In the genomic region with DNA sequence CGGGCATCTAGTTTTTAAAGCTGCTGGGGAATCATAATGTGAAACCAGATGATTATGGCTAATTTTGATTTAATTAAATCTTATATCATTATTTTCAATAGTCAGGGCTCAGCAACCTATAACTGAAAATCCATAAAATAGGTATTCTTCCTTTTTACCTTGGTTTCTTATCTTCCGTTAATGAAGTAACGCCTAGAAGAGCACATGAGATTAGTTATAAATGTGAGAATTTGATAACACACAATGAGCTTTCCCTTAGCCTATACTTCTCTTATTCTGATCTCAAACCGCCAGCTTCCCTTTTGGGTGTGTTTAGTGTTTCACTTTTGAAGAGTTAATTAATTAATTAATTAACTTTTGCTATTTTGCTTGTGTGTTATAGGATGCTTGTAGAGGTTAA, we compare ENCODE assay signal across 35 mouse cellular contexts.
"Had no signal": no experiment of that assay in that cellular context is flagged by ENCODE, and none has a peak within 500 bp of the region (broad histone marks: within the 10 kb centered on the region; RNA-seq: fewer than 3 reads in every experiment).

No protein-coding gene starts in this region.

- H3K4me3 ChIP-seq: heart, embryonic 10.5 days; heart, embryonic 12.5 days; heart, embryonic 13.5 days; heart, embryonic 15.5 days; hindbrain, embryonic 10.5 days; hindbrain, embryonic 12.5 days; hindbrain, embryonic 13.5 days; hindbrain, embryonic 15.5 days; intestine, embryonic 15.5 days; kidney, embryonic 15.5 days; layer of hippocampus, adult 2 months; left cerebral cortex, adult 2 months had no signal

- ATAC-seq: hindbrain, embryonic 16.5 days; hindbrain, postnatal 0 days; inflammation-experienced regulatory T-cells, adult 6 months; intestine, embryonic 15.5 days; intestine, embryonic 16.5 days; intestine, postnatal 0 days had no signal

- H3K9me3 ChIP-seq: heart, embryonic 10.5 days; heart, embryonic 12.5 days; heart, embryonic 13.5 days; heart, embryonic 15.5 days; hindbrain, embryonic 10.5 days; hindbrain, embryonic 12.5 days; hindbrain, embryonic 13.5 days; hindbrain, embryonic 15.5 days; intestine, embryonic 15.5 days; kidney, embryonic 15.5 days had no signal

- H3K9ac ChIP-seq: heart, embryonic 12.5 days; heart, embryonic 13.5 days; heart, embryonic 15.5 days; hindbrain, embryonic 12.5 days; hindbrain, embryonic 13.5 days; hindbrain, embryonic 14.5 days; hindbrain, embryonic 15.5 days; intestine, embryonic 15.5 days; kidney, embryonic 15.5 days had no signal

- DNase-seq: heart, postnatal 14 days; heart, postnatal 36 days; heart, postnatal 4 days; kidney, adult 11 months; kidney, adult 18-20 months; kidney, adult 2 months; kidney, adult 8-10 months; kidney, adult 9 months; kidney, postnatal 10 days; kidney, postnatal 14 days; kidney, postnatal 25 days; kidney, postnatal 36 days; kidney, postnatal 4 days; layer of hippocampus, adult 9-11 months; layer of hippocampus, postnatal 36 days had no signal

- H3K4me2 ChIP-seq: heart, embryonic 11.5 days; heart, embryonic 12.5 days; heart, embryonic 13.5 days; heart, embryonic 15.5 days; hindbrain, embryonic 12.5 days; hindbrain, embryonic 13.5 days; hindbrain, embryonic 14.5 days; hindbrain, embryonic 15.5 days; intestine, embryonic 15.5 days; kidney, embryonic 15.5 days had no signal

- H3K27me3 ChIP-seq: heart, embryonic 12.5 days; heart, embryonic 13.5 days; heart, embryonic 15.5 days; hindbrain, embryonic 12.5 days; hindbrain, embryonic 13.5 days; hindbrain, embryonic 15.5 days; intestine, embryonic 15.5 days; kidney, embryonic 15.5 days had no signal

- H3K36me3 ChIP-seq: heart, embryonic 10.5 days; heart, embryonic 12.5 days; heart, embryonic 13.5 days; heart, embryonic 15.5 days; hindbrain, embryonic 10.5 days; hindbrain, embryonic 12.5 days; hindbrain, embryonic 13.5 days; hindbrain, embryonic 15.5 days; intestine, embryonic 15.5 days; kidney, embryonic 15.5 days had no signal

- H3K27ac ChIP-seq: heart, embryonic 10.5 days; heart, embryonic 13.5 days; heart, embryonic 15.5 days; hindbrain, embryonic 10.5 days; hindbrain, embryonic 12.5 days; hindbrain, embryonic 13.5 days; hindbrain, embryonic 14.5 days; hindbrain, embryonic 15.5 days; hindbrain, postnatal 0 days; intestine, embryonic 15.5 days; kidney, embryonic 15.5 days; kidney, postnatal 0 days; layer of hippocampus, adult 2 months; left cerebral cortex, adult 2 months had no signal
